Mouse (Mus musculus) thymus, postnatal 0 days (tissue): ENCODE data around the gene Dip2c. TPM values are rescaled to one million over a fixed set of nuclear protein-coding genes. Genes with fewer than 3 reads are reported as not detected.

ENCODE experiments used
- DNase-seq: peaks from one replicate; pipeline ENCODE4 v3.0.0-alpha.2; 2015; ENCODE audit warnings: low spot score
- polyA plus RNA-seq: library from polyadenylated mRNA; unstranded; fragments of >200 nt; fragmentation: Nextera tagmentation; extraction: Ambion mirVana; gene quantifications from 2 replicates; pipeline ENCODE4 v1.2.1, GENCODE M21; 2015

Dip2c gene
- polyA plus RNA-seq, 1 experiment from 2014 or later, result 2.0 TPM

GRCm38 (mm10) chr13:9422876-9423275 is 146.5 kb downstream of the Dip2c start:
- DNase-seq, result no peak

DNA sequence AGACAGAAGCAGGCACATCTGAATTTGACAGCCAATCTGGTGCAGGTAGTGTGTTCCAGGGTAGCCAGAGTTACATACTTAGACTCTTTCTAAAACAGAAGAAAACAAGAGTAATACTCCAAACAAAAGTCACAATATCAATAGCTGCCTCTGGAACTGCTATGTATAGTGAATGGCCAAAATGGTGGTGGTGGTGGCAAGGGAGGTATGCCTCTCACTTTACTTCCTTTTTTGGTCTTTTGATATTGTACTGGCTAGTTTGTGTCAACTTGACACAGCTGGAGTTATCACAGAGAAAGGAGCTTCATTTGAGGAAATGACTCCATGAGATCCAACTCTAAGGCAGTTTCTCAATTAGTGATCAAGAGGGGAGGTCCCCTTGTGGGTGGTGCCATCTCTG is 148.1 kb downstream of the Dip2c start:
- DNase-seq, result no peak

DNA sequence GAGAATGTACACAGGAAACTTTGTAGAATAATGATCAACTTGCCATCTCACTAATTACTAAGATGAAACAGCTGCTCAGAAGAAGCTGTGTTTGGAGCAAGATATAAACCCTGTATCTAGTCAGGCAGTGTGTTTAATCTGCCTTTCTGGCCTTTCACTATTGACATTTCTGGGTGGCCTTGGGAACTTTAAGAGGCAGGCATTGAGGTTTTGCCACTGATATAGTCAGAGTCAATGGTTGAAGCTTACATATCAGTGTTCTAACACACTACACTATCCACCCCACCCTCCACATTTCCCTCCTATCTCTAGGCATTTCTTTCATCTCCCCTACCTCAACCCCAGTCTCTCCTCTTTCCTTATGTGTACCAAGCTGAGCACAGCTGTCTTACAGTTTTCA is 149.9 kb downstream of the Dip2c start:
- DNase-seq, result no peak

GRCm38 (mm10) chr13:9426779-9427178 is 150.5 kb downstream of the Dip2c start:
- DNase-seq, result no peak

- DNase-seq, result peak; percentile 22
These were observed 153.6 kb downstream of the Dip2c start for GRCm38 (mm10) chr13:9429884-9430283.

DNA sequence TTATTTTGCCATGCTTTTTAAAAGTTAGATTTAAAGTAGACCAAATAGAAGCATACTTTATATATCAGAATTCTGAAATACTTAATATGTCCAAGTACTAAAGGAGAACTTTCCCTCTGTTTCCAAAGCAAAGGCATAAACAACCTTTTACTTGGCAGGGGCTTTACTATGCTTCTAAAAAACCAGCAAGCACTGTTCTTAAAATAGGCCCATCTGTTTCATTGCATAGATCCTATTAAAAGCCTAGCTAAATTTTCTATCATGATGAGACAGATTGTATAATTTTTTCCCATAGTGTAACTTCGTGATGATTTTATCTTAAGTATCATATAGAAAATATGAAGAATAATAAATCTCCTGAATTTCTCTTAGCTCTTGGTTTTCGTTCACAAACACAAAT is 154.4 kb downstream of the Dip2c start:
- no peak for DNase-seq

DNA sequence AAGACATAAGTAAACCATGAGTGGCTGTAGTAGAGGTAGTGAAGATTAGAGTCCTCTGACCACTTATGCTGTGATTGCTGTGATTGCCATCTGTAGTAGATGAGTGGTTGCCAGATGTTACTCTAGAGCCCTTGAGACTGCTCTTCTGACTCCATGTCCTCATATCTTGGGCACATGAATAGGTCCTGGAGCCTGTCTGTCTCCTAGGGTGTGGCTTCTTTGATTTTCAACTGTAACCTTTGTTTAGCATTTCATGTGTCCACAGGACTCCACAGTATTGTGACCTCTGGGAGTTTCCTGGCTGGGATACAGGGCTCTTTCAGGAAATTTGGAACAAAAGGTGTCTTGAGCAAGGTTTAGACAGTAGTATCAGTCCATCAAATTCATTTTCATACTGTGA is 155.1 kb downstream of the Dip2c start:
- DNase-seq, result no peak

- no peak for DNase-seq
These were observed 166.7 kb downstream of the Dip2c start for GRCm38 (mm10) chr13:9443066-9443465.

- no peak for DNase-seq
These were observed 169.4 kb downstream of the Dip2c start for GRCm38 (mm10) chr13:9445533-9446294.

GRCm38 (mm10) chr13:9446448-9447115 is 170.3 kb downstream of the Dip2c start:
- no peak for DNase-seq

- no peak for DNase-seq
These were observed 173.9 kb downstream of the Dip2c start for GRCm38 (mm10) chr13:9450276-9450675.

DNA sequence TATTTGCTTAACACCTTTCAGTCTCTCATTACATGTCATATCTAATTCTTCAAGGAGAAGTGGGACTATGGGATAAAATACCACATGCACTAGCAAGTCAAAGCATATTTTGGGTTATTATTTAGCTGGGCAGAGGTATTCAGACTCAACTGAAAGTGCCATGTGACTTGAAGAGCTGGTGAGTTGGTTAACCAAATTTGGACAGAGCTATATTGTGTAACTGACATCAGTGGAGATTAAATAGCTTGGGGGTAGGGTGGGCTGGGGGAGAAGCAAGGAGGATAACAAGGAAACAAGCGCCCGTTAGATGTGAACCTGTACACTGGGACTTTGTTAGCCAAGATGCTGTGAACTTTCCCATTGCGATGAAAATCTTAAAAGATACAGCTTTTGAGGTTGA is 175.6 kb downstream of the Dip2c start:
- DNase-seq, result no peak

DNA sequence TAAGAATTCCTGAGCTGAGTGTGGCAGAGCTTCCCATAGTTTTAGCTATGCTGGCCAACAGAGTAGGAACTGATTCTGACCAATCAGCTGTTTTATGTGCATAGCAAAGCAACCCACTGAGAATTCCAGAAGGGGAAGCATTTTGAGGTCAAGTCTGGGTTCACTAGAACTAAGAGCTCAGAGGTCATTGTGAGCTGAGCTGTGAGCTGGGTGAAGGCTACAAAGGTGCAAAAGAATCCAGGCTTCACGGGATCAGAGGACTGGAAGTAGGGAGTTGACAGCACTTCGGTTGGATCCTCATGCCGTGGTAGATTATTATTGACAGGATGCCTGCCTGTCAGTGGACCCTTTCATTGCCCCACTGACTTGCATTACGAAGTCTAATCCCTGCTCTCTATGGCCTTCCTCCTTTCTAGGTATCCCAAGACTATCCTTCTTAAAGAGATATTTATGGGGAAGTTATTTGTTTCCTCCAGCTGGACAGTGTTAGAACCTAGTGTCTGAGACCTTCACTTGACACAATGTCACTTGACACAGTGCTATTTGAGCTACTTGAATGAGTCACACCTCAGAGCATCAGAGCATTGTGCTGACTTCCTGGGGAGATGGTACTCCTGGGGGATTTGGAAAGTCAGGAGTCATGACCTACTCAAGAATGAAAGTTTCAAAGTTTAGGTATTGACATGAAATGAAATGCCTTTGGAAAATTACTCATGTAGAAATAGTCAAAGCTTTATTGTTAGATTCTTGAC is 178.3 kb downstream of the Dip2c start:
- DNase-seq, result no peak

GRCm38 (mm10) chr13:9455979-9456378 is 179.7 kb downstream of the Dip2c start:
- no peak for DNase-seq

DNA sequence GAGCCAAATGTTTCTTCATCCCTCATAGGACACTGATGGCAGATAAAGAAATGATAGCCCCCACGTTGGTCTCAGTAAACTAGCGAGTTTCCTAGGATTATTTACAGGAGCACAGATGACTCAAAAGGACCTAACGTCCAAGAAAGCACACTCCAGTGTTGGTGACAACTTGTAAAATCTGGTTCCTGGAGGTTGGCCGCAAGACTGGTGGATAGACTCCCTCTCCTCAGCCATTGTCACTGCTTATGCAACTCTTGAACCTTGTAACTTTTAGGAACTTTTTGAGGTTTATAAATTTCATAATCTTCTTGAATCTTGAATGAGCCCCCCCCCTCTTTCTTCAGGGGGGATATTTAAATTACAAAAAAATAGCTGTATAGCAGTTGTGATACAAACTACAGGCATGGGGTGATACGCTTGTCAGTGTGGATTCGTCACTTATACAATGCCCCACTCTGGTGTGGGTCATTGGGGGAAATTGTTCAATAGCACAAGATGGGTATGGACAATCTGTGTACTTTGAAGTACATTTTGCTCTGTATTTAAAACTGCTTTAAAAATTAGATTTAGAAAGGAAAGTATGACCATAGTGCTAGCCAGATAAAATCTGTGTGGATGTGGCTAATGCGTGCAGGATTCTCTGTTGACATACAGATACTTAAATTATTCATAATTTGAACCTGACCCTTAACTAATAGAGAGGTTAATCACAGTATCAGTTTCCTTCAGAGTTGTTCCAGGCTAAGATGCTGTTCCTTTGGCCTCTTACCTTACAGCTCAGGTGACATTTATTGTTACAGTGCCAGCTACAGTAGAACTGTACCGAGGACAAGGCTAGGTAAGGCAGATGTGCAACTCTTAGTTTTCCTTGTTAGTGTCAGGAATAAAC is 181.3 kb downstream of the Dip2c start:
- DNase-seq, result no peak

DNA sequence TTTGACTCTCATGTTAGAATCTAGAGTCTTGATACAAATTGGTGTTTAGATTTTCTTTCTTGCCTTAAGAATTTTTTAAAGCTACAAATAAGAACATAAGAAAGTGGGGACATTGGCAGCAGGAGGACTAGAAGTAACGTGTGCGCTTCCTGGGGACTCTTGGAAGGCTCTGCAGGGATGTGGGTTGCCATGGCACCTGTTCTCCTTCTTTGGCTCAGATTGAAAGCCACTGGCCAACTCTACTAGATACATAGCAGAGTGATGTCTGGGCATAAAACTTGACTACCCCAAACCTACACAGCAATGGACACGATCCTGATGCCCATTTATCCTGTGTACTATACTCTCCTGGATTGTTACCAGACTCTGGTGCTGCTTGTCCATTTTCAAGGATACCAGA is 188.1 kb downstream of the Dip2c start:
- DNase-seq, result no peak

DNA sequence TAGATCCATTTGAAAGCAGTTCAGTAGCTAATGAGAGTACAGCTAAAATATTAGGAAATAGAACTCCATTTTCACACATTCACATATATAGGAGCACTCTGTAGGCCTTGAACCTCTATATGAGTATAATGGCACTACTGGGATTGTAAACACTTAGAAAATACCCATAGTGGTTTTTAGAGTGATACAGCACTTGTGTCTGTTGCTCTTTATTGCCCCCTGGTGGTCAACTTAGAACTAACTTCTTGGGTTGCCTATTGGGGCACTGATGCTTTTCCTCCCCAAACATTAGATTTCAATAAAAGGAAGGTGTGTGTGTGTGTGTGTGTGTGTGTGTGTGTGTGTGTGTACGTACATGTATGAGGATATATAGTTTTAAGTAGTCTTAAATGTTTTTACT is 190.9 kb downstream of the Dip2c start:
- DNase-seq, result peak; percentile 76

GRCm38 (mm10) chr13:9473383-9473782 is 197.1 kb downstream of the Dip2c start:
- no peak for DNase-seq

DNA sequence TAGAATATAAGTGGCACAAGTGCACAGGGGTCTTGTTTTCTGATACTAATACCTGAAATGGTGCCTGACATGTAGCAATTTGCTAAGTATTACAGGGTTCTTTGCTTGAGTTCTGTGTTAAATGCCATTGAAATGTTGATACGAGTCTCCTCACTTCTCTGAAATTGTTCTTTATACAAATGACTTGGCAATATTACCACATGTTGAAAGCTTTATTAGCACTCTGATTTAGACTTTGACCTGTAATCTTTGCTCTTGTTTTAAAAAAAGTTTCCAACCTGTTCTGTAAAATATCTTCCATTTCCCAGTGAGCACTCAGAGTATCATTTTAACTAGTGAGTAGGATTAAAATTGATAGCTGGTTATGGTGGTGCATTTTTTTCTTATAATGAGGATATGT is 205.4 kb downstream of the Dip2c start:
- no peak for DNase-seq

- DNase-seq, result no peak
These were observed 213.4 kb downstream of the Dip2c start for GRCm38 (mm10) chr13:9489696-9490095.

DNA sequence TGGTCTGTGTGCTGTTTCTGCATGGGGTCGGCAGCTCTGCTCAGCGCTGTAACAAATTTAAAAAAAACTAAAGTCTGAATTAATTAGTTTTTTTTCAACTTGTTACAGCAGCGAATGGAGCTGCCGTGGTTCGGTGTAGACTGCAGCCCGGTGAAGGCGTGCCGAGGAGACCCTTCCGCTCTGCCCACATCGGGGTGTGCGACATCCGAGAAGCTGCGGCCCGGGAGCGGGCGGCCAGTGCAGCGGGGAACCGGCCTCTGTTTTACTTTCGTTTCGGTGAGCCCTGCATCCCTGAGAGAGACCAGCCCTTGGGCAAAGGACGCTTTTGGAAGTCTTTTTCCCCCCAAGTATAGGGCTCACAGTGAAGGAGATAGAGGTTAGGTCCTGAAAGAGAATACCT is 218.4 kb downstream of the Dip2c start:
- DNase-seq, result no peak
